Mouse (Mus musculus): Measurements from ENCODE around the gene Rab19.

DNA sequence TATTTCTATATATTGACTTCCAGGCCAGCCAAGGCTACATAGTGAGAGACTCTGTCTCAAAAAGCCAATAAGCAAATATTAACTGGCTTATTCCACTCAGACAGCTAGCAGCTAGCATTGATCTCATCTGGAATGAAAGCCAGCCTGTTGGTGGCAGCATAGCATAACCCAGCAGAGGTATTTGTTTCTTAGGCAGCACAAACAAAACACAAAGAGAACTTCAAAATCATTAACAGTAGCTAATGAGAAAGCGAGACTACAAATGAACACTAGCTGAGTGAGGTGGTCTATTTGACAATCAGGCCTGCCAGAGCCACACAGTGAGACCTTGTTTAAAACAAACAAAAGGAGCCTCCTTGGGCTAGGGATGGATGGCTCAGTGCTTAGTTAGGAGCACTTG lies 33.1 kb downstream of the Rab19 start:
- TF ChIP-seq NELFE (IDR thresholded peaks at IDR 0.05; ENCODE audit: low read depth, low read length) (no peak), CTCF (IDR thresholded peaks at IDR 0.05 in 2 of 3, conservative IDR thresholded peaks at IDR 0.05 in 1 of 3; ENCODE audit: control insufficient read depth in 1 of 3, insufficient read depth in 1 of 3, low read depth in 2 of 3, low read length in 3 of 3, poor library complexity in 1 of 3, severe bottlenecking in 1 of 3) (peak in 1 of 3 experiments; percentile 38; a peak in 2 of 6 replicates), POLR2A (IDR thresholded peaks at IDR 0.05; ENCODE audit: control insufficient read depth in 1 of 2, insufficient read depth in 1 of 2, low read depth in 1 of 2, low read length in 2 of 2, poor library complexity in 1 of 2) (no peak), POLR2AphosphoS5 (IDR thresholded peaks at IDR 0.05; ENCODE audit: borderline replicate concordance, low read depth, low read length) (no peak)

Data from MEL (cell line).